Mouse (Mus musculus) midbrain, embryonic 16.5 days (tissue): ENCODE results near the gene Pex5. TPM values are rescaled to one million over a fixed set of nuclear protein-coding genes. Genes with fewer than 3 reads are reported as not detected.

ENCODE experiments used
- ATAC-seq: fragments of 200-750 bp; cut with Nextera tagmentation; 2 replicates; pipeline ENCODE4 v1.8.0; 2017; ENCODE audit warnings: moderate TSS enrichment
- H3K27ac ChIP-seq: fragments of 300-500 bp; sonication (generic); 2 replicates; pipeline ENCODE4 v1.5.1; 2014; ENCODE audit warnings: mild to moderate bottlenecking, low read length, mixed read lengths
- H3K27me3 ChIP-seq: fragments of 300-500 bp; sonication (generic); 2 replicates; pipeline ENCODE4 v1.6.1; 2014; ENCODE audit warnings: low read depth, low read length, mixed read lengths; ENCODE audit not compliant: control insufficient read depth, insufficient read depth
- H3K36me3 ChIP-seq: fragments of 300-500 bp; sonication (generic); 2 replicates; pipeline ENCODE4 v1.6.1; 2014; ENCODE audit warnings: mild to moderate bottlenecking, low read length, moderate library complexity, mixed read lengths; ENCODE audit not compliant: control insufficient read depth, insufficient read depth
- H3K4me1 ChIP-seq: fragments of 300-500 bp; sonication (generic); 2 replicates; pipeline ENCODE4 v1.6.1; 2014; ENCODE audit warnings: mild to moderate bottlenecking, low read length, mixed read lengths; ENCODE audit not compliant: control insufficient read depth, insufficient read depth
- H3K4me2 ChIP-seq: fragments of 300-500 bp; sonication (generic); 2 replicates; pipeline ENCODE4 v1.6.1; 2014; ENCODE audit warnings: mild to moderate bottlenecking, low read length, mixed read lengths
- H3K4me3 ChIP-seq: fragments of 300-500 bp; sonication (generic); 2 replicates; pipeline ENCODE4 v1.5.1; 2014; ENCODE audit warnings: low read depth, mild to moderate bottlenecking, low read length, moderate library complexity, mixed read lengths
- H3K9ac ChIP-seq: fragments of 300-500 bp; sonication (generic); 2 replicates; pipeline ENCODE4 v1.6.1; 2014; ENCODE audit warnings: low read depth, low read length, mixed read lengths
- H3K9me3 ChIP-seq: fragments of 300-500 bp; sonication (generic); replicated peaks from 2 replicates; pipeline ENCODE4 v1.6.1; 2014; ENCODE audit warnings: mild to moderate bottlenecking, low read length, mixed read lengths; ENCODE audit not compliant: control insufficient read depth, poor library complexity, severe bottlenecking
- WGBS: fragments of 180-500 bp; shearing (Covaris S2); extraction: QIAGEN DNeasy Blood & Tissue Kit; methylation state at CpG from one replicate; pipeline ENCODE4 v1.1.7; 2014; 5-methylcytosine and 5-hydroxymethylcytosine counted together
- polyA plus RNA-seq: library from polyadenylated mRNA; unstranded; fragments of >200 nt; fragmentation: Nextera tagmentation; extraction: Ambion mirVana; gene quantifications from 2 replicates; pipeline ENCODE4 v1.2.1, GENCODE M21; 2015

The Pex5 gene
- polyA plus RNA-seq, 1 experiment from 2014 or later: 75.5 TPM

- 0 out of 2 replicates have a peak, but pooled peaks have one; percentile 42 for ATAC-seq
- Histone ChIP-seq H3K4me3 (no peak overlapping the region), H3K9ac (no peak overlapping the region), H3K4me1 (no peaks in the 10 kb centered on the region), H3K4me2 (no peak overlapping the region), H3K27ac (no peak overlapping the region), H3K9me3 (no peaks in the 10 kb centered on the region), H3K27me3 (no peaks in the 10 kb centered on the region), H3K36me3 (no peaks in the 10 kb centered on the region)
- WGBS: 32% methylated on average over 10 of the region's 10 CpGs
Measured at GRCm38 (mm10) chr6:124379331-124379730, 35.5 kb downstream of the Pex5 start.

GRCm38 (mm10) chr6:124377494-124378255 is 37.2 kb downstream of the Pex5 start:
- ATAC-seq: no peak
- Histone ChIP-seq H3K27ac (no peak overlapping the region), H3K4me1 (no peaks in the 10 kb centered on the region), H3K4me2 (no peak overlapping the region), H3K36me3 (no peaks in the 10 kb centered on the region), H3K9ac (no peak overlapping the region), H3K9me3 (no peaks in the 10 kb centered on the region), H3K27me3 (no peaks in the 10 kb centered on the region), H3K4me3 (no peak overlapping the region)
- 73% methylated on average over 4 of the region's 4 CpGs for WGBS

GRCm38 (mm10) chr6:124376311-124376710 is 38.6 kb downstream of the Pex5 start:
- Histone ChIP-seq H3K9ac (no peak overlapping the region), H3K4me1 (no peaks in the 10 kb centered on the region), H3K4me3 (no peak overlapping the region), H3K9me3 (no peaks in the 10 kb centered on the region), H3K36me3 (no peaks in the 10 kb centered on the region), H3K27me3 (no peaks in the 10 kb centered on the region), H3K4me2 (no peak overlapping the region), H3K27ac (no peak overlapping the region)
- 88% methylated on average over 5 of the region's 5 CpGs for WGBS
- ATAC-seq: no peak

- H3K9ac ChIP-seq: no peak overlapping the region
- H3K27me3 ChIP-seq: no peaks in the 10 kb centered on the region
- no peaks in the 10 kb centered on the region for H3K4me1 ChIP-seq
- no peak overlapping the region for H3K4me3 ChIP-seq
- H3K36me3 ChIP-seq: no peaks in the 10 kb centered on the region
- no peak overlapping the region for H3K4me2 ChIP-seq
- no peaks in the 10 kb centered on the region for H3K9me3 ChIP-seq
- no peak overlapping the region for H3K27ac ChIP-seq
- WGBS: 86% methylated on average over 11 of the region's 11 CpGs
- no peak for ATAC-seq
Measured at GRCm38 (mm10) chr6:124375435-124375884, 39.4 kb downstream of the Pex5 start.

- no peak overlapping the region for H3K9ac ChIP-seq
- H3K9me3 ChIP-seq: no peaks in the 10 kb centered on the region
- no peak for ATAC-seq
- no peak overlapping the region for H3K27ac ChIP-seq
- no peaks in the 10 kb centered on the region for H3K27me3 ChIP-seq
- no peaks in the 10 kb centered on the region for H3K36me3 ChIP-seq
- WGBS: 83% methylated on average over 4 of the region's 4 CpGs
- no peak overlapping the region for H3K4me3 ChIP-seq
- no peaks in the 10 kb centered on the region for H3K4me1 ChIP-seq
- no peak overlapping the region for H3K4me2 ChIP-seq
Measured at GRCm38 (mm10) chr6:124374683-124375082, 40.2 kb downstream of the Pex5 start.

- Histone ChIP-seq H3K27ac (no peak overlapping the region), H3K4me2 (no peak overlapping the region), H3K9me3 (no peaks in the 10 kb centered on the region), H3K36me3 (no peaks in the 10 kb centered on the region), H3K4me3 (no peak overlapping the region), H3K4me1 (no peaks in the 10 kb centered on the region), H3K27me3 (no peaks in the 10 kb centered on the region), H3K9ac (no peak overlapping the region)
- no peak for ATAC-seq
- 88% methylated on average over 6 of the region's 6 CpGs for WGBS
Measured at GRCm38 (mm10) chr6:124373584-124374206, 41.2 kb downstream of the Pex5 start.

- no peaks in the 10 kb centered on the region for H3K9me3 ChIP-seq
- H3K27ac ChIP-seq: no peak overlapping the region
- H3K9ac ChIP-seq: no peak overlapping the region
- no peak overlapping the region for H3K4me3 ChIP-seq
- no peak for ATAC-seq
- H3K4me1 ChIP-seq: no peaks in the 10 kb centered on the region
- H3K4me2 ChIP-seq: no peak overlapping the region
- H3K36me3 ChIP-seq: no peaks in the 10 kb centered on the region
- WGBS: 55% methylated on average over 5 of the region's 5 CpGs
- H3K27me3 ChIP-seq: no peaks in the 10 kb centered on the region
Measured at GRCm38 (mm10) chr6:124364328-124364727, 50.5 kb downstream of the Pex5 start.

- no peaks in the 10 kb centered on the region for H3K36me3 ChIP-seq
- ATAC-seq: no peak
- no peak overlapping the region for H3K4me3 ChIP-seq
- no peaks in the 10 kb centered on the region for H3K4me1 ChIP-seq
- no peak overlapping the region for H3K27ac ChIP-seq
- H3K9ac ChIP-seq: no peak overlapping the region
- WGBS: 62% methylated on average over 6 of the region's 6 CpGs
- no peaks in the 10 kb centered on the region for H3K9me3 ChIP-seq
- H3K27me3 ChIP-seq: no peaks in the 10 kb centered on the region
- H3K4me2 ChIP-seq: no peak overlapping the region
Measured at GRCm38 (mm10) chr6:124360549-124360948, 54.3 kb downstream of the Pex5 start.

- no peaks in the 10 kb centered on the region for H3K27me3 ChIP-seq
- H3K9ac ChIP-seq: no peak overlapping the region
- H3K4me1 ChIP-seq: no peaks in the 10 kb centered on the region
- no peaks in the 10 kb centered on the region for H3K36me3 ChIP-seq
- no peak overlapping the region for H3K4me2 ChIP-seq
- ATAC-seq: no peak
- 81% methylated on average over 6 of the region's 6 CpGs for WGBS
- H3K9me3 ChIP-seq: no peaks in the 10 kb centered on the region
- H3K4me3 ChIP-seq: no peak overlapping the region
- H3K27ac ChIP-seq: no peak overlapping the region
Measured at GRCm38 (mm10) chr6:124358953-124359352, 55.9 kb downstream of the Pex5 start.
